Mouse (Mus musculus) stomach, embryonic 14.5 days (tissue): Measurements from ENCODE around the gene Farp1. TPM values are rescaled to one million over a fixed set of nuclear protein-coding genes. Genes with fewer than 3 reads are reported as not detected.

Experiments used
- ATAC-seq: fragments of 200-750 bp; cut with Nextera tagmentation; 2 replicates; pipeline ENCODE4 v1.8.0; 2017; ENCODE audit warnings: low read depth, moderate TSS enrichment; ENCODE audit not compliant: insufficient number of reproducible peaks, insufficient read depth, low FRiP score
- H3K27ac ChIP-seq: fragments of 300-500 bp; sonication (generic); 2 replicates; pipeline ENCODE4 v1.5.1; 2014; ENCODE audit warnings: mild to moderate bottlenecking, low read length, moderate library complexity, mixed read lengths
- H3K27me3 ChIP-seq: fragments of 300-500 bp; sonication (generic); 2 replicates; pipeline ENCODE4 v1.6.1; 2014; ENCODE audit warnings: low read length, control low read depth, mixed read lengths; ENCODE audit not compliant: control insufficient read depth, insufficient read depth
- H3K36me3 ChIP-seq: fragments of 300-500 bp; sonication (generic); 2 replicates; pipeline ENCODE4 v1.6.1; 2014; ENCODE audit warnings: mild to moderate bottlenecking, control low read depth, low read length, moderate library complexity, mixed read lengths; ENCODE audit not compliant: control insufficient read depth, insufficient read depth
- H3K4me1 ChIP-seq: fragments of 300-500 bp; sonication (generic); 2 replicates; pipeline ENCODE4 v1.6.1; 2014; ENCODE audit warnings: low read length, control low read depth, mixed read lengths; ENCODE audit not compliant: control insufficient read depth, insufficient read depth
- H3K4me2 ChIP-seq: fragments of 300-500 bp; sonication (generic); replicated peaks from 2 replicates; pipeline ENCODE4 v1.6.1; 2014; ENCODE audit warnings: low read depth, low read length, control low read depth
- H3K4me3 ChIP-seq: fragments of 300-500 bp; sonication (generic); 2 replicates; pipeline ENCODE4 v1.5.1; 2014; ENCODE audit warnings: low read depth, low read length, control low read depth
- H3K9ac ChIP-seq: fragments of 300-500 bp; sonication (generic); replicated peaks from 2 replicates; pipeline ENCODE4 v1.6.1; 2014; ENCODE audit warnings: low read depth, mild to moderate bottlenecking, control low read depth, low read length, moderate library complexity, mixed read lengths
- H3K9me3 ChIP-seq: fragments of 300-500 bp; sonication (generic); 2 replicates; pipeline ENCODE4 v1.6.1; 2016; ENCODE audit warnings: low read depth, low read length, control low read depth; ENCODE audit not compliant: control insufficient read depth
- WGBS: fragments of 180-500 bp; shearing (Covaris S2); extraction: QIAGEN DNeasy Blood & Tissue Kit; methylation state at CpG from one replicate; pipeline ENCODE4 v1.1.7; 2014; 5-methylcytosine and 5-hydroxymethylcytosine counted together
- polyA plus RNA-seq: library from polyadenylated mRNA; unstranded; fragments of >200 nt; fragmentation: Nextera tagmentation; extraction: Ambion mirVana; gene quantifications from 2 replicates; pipeline ENCODE4 v1.2.1, GENCODE M21; 2014

Farp1 gene
- polyA plus RNA-seq, 1 experiment from 2014 or later, result 22.2 TPM

GRCm38 (mm10) chr14:121101531-121101930 lies 66.5 kb downstream of the Farp1 start:
- Histone ChIP-seq H3K36me3 (no peaks in the 10 kb centered on the region; the same call in 1 of the 2 replicates), H3K27ac (no peak overlapping the region), H3K4me1 (peaks cover 42% of the 10 kb centered on the region), H3K9ac (no peak overlapping the region), H3K4me3 (no peak overlapping the region), H3K9me3 (no peaks in the 10 kb centered on the region), H3K4me2 (no peak overlapping the region), H3K27me3 (no peaks in the 10 kb centered on the region)
- no peak for ATAC-seq
- 66% methylated on average over 5 of the region's 5 CpGs for WGBS

GRCm38 (mm10) chr14:121102599-121102998 lies 67.6 kb downstream of the Farp1 start:
- Histone ChIP-seq H3K4me1 (peaks cover 42% of the 10 kb centered on the region), H3K27ac (no peak overlapping the region; the same call in 1 of the 2 replicates), H3K36me3 (no peaks in the 10 kb centered on the region; the same call in 1 of the 2 replicates), H3K4me2 (no peak overlapping the region), H3K9me3 (no peaks in the 10 kb centered on the region), H3K27me3 (no peaks in the 10 kb centered on the region), H3K9ac (no peak overlapping the region), H3K4me3 (no peak overlapping the region)
- WGBS, result 91% methylated on average over 5 of the region's 5 CpGs
- no peak for ATAC-seq

- Histone ChIP-seq H3K9me3 (no peaks in the 10 kb centered on the region), H3K4me1 (peaks cover 44% of the 10 kb centered on the region), H3K36me3 (no peaks in the 10 kb centered on the region; the same call in 1 of the 2 replicates), H3K27me3 (no peaks in the 10 kb centered on the region), H3K4me3 (no peak overlapping the region), H3K9ac (no peak overlapping the region), H3K27ac (no peak overlapping the region; the same call in 1 of the 2 replicates), H3K4me2 (no peak overlapping the region)
- no peak; the same call in 1 of the 2 replicates for ATAC-seq
- 62% methylated on average over 9 of the region's 9 CpGs for WGBS
Observed at GRCm38 (mm10) chr14:121103459-121103858, 68.5 kb downstream of the Farp1 start.

GRCm38 (mm10) chr14:121104760-121105329 lies 69.8 kb downstream of the Farp1 start:
- Histone ChIP-seq H3K9ac (no peak overlapping the region), H3K9me3 (no peaks in the 10 kb centered on the region), H3K27me3 (no peaks in the 10 kb centered on the region), H3K36me3 (no peaks in the 10 kb centered on the region; the same call in 1 of the 2 replicates), H3K4me3 (no peak overlapping the region), H3K4me1 (peaks cover 49% of the 10 kb centered on the region), H3K4me2 (no peak overlapping the region), H3K27ac (no peak overlapping the region)
- ATAC-seq, result no peak
- whole genome bisulfite sequencing, result 49% methylated on average over 7 of the region's 7 CpGs

- WGBS, result 31% methylated on average over 4 of the region's 4 CpGs
- no peak for ATAC-seq
Observed at GRCm38 (mm10) chr14:121106906-121107305, 71.9 kb downstream of the Farp1 start.

GRCm38 (mm10) chr14:121107707-121108285 lies 72.8 kb downstream of the Farp1 start:
- 62% methylated on average over 10 of the region's 10 CpGs for WGBS
- Histone ChIP-seq H3K4me1 (peaks cover 36% of the 10 kb centered on the region), H3K4me2 (no peak overlapping the region), H3K36me3 (no peaks in the 10 kb centered on the region; the same call in 1 of the 2 replicates), H3K27me3 (no peaks in the 10 kb centered on the region), H3K9ac (no peak overlapping the region), H3K4me3 (no peak overlapping the region), H3K9me3 (no peaks in the 10 kb centered on the region), H3K27ac (peak overlapping the region; percentile 91)
- no peak for ATAC-seq

More at GRCm38 (mm10) chr14:121106906-121107305, 71.9 kb downstream of the Farp1 start:
- Histone ChIP-seq H3K36me3 (no peaks in the 10 kb centered on the region; the same call in 1 of the 2 replicates), H3K4me1 (peaks cover 37% of the 10 kb centered on the region), H3K4me2 (no peak overlapping the region), H3K27me3 (no peaks in the 10 kb centered on the region), H3K9ac (no peak overlapping the region), H3K9me3 (no peaks in the 10 kb centered on the region), H3K4me3 (no peak overlapping the region), H3K27ac (no peak overlapping the region)

- 3% methylated on average over 8 of the region's 8 CpGs for WGBS
- peak overlapping the region; percentile 91 for H3K27ac ChIP-seq
- H3K36me3 ChIP-seq, result no peaks in the 10 kb centered on the region; the same call in 1 of the 2 replicates
- peak overlapping the region; percentile 25; the same call in 1 of the 2 replicates for H3K4me2 ChIP-seq
- H3K4me1 ChIP-seq, result peaks cover 36% of the 10 kb centered on the region
- H3K27me3 ChIP-seq, result no peaks in the 10 kb centered on the region
- no peak overlapping the region for H3K4me3 ChIP-seq
- ATAC-seq, result peak; percentile 74
- H3K9me3 ChIP-seq, result no peaks in the 10 kb centered on the region
- no peak overlapping the region for H3K9ac ChIP-seq
Observed at GRCm38 (mm10) chr14:121108439-121109115, 73.6 kb downstream of the Farp1 start.

- no peaks in the 10 kb centered on the region for H3K9me3 ChIP-seq
- H3K27me3 ChIP-seq, result no peaks in the 10 kb centered on the region
- H3K36me3 ChIP-seq, result no peaks in the 10 kb centered on the region; the same call in 1 of the 2 replicates
- peaks cover 36% of the 10 kb centered on the region for H3K4me1 ChIP-seq
- peak overlapping the region; percentile 25 for H3K4me2 ChIP-seq
- H3K9ac ChIP-seq, result no peak overlapping the region
- no peak for ATAC-seq
- H3K27ac ChIP-seq, result peak overlapping the region; percentile 91
- WGBS, result 16% methylated on average over 9 of the region's 9 CpGs
- H3K4me3 ChIP-seq, result no peak overlapping the region
Observed at GRCm38 (mm10) chr14:121109116-121109504, 74.1 kb downstream of the Farp1 start.
